Mouse (Mus musculus) ES-Bruce4 (cell line): ENCODE data around the gene Mrpl36.

Experiments
- CTCF ChIP-seq: IDR thresholded peaks from one replicate; pipeline ENCODE4 v1.8.1; 2011; ENCODE audit warnings: low read depth, low read length
- EP300 ChIP-seq: IDR thresholded peaks from 2 replicates; pipeline ENCODE4 v1.6.1; 2011; ENCODE audit warnings: low read depth, low read length; ENCODE audit not compliant: insufficient read depth
- POLR2A ChIP-seq: IDR thresholded peaks from one replicate; pipeline ENCODE4 v1.8.1; 2011; ENCODE audit warnings: low read length; ENCODE audit not compliant: insufficient read depth

- 0 out of 2 replicates have a peak, but pooled peaks have one; percentile 33 for TF ChIP-seq EP300
- TF ChIP-seq CTCF = no peak
- TF ChIP-seq POLR2A = peak; percentile 65
These were observed at the start of gene Mrpl36, which contains the start of gene Ndufs6 for GRCm38 (mm10) chr13:73327827-73328698.
